Mouse (Mus musculus) liver, embryonic 14.5 days (tissue): Measurements from ENCODE around the gene Sez6l. TPM values are rescaled to one million over a fixed set of nuclear protein-coding genes. Genes with fewer than 3 reads are reported as not detected.

Experiments used
- ATAC-seq: fragments of 200-750 bp; cut with Nextera tagmentation; 2 replicates; pipeline ENCODE4 v1.8.0; 2017; ENCODE audit warnings: moderate number of reproducible peaks, mild to moderate bottlenecking, moderate library complexity; ENCODE audit not compliant: insufficient read depth
- DNase-seq, 3 experiments: peaks; one replicate each; pipeline ENCODE4 v3.0.0-alpha.2; 2012 to 2013; ENCODE audit warnings: low read depth in 3 of 3, low spot score in 3 of 3
- H3K27ac ChIP-seq: fragments of 300-500 bp; sonication (generic); 2 replicates; pipeline ENCODE4 v1.5.1; 2014; ENCODE audit warnings: moderate library complexity, mild to moderate bottlenecking, control low read depth, inconsistent platforms
- H3K27me3 ChIP-seq: fragments of 300-500 bp; sonication (generic); 2 replicates; pipeline ENCODE4 v1.6.1; 2014; ENCODE audit warnings: mild to moderate bottlenecking, low read length, moderate library complexity; ENCODE audit not compliant: control insufficient read depth, insufficient read depth
- H3K36me3 ChIP-seq: fragments of 300-500 bp; sonication (generic); replicated peaks from 2 replicates; pipeline ENCODE4 v1.6.1; 2014; ENCODE audit warnings: low read depth; ENCODE audit not compliant: control insufficient read depth, insufficient read depth
- H3K4me1 ChIP-seq, 2 experiments: fragments of 200-500 bp in 1 of 2; fragments of 300-500 bp in 1 of 2; sonication (generic) in 1 of 2; replicated peaks; 2 replicates each; pipeline ENCODE4 v1.6.1; 2012 to 2014; ENCODE audit warnings: antibody characterized with exemption in 1 of 2, inconsistent platforms in 1 of 2, low read length in 1 of 2; ENCODE audit not compliant: control insufficient read depth in 2 of 2, insufficient read depth in 2 of 2
- H3K4me2 ChIP-seq: fragments of 300-500 bp; sonication (generic); 2 replicates; pipeline ENCODE4 v1.6.1; 2014; ENCODE audit warnings: low read depth, mild to moderate bottlenecking, control low read depth, moderate library complexity
- H3K4me3 ChIP-seq, 2 experiments: fragments of 200-500 bp in 1 of 2; fragments of 300-500 bp in 1 of 2; sonication (generic) in 1 of 2; 2 replicates each; pipeline ENCODE4 v1.5.1; 2012 to 2014; ENCODE audit warnings: low read depth in 2 of 2, low read length in 2 of 2, mild to moderate bottlenecking in 2 of 2, control low read depth in 1 of 2, inconsistent platforms in 1 of 2, moderate library complexity in 1 of 2; ENCODE audit not compliant: insufficient read depth in 1 of 2
- H3K9ac ChIP-seq: fragments of 300-500 bp; sonication (generic); replicated peaks from 2 replicates; pipeline ENCODE4 v1.6.1; 2014; ENCODE audit warnings: mild to moderate bottlenecking, control low read depth, moderate library complexity
- H3K9me3 ChIP-seq: fragments of 300-500 bp; sonication (generic); 2 replicates; pipeline ENCODE4 v1.6.1; 2016; ENCODE audit warnings: low read length, mixed read lengths; ENCODE audit not compliant: control insufficient read depth
- CTCF ChIP-seq: IDR thresholded peaks from 2 replicates; pipeline ENCODE4 v1.5.1; 2016; ENCODE audit warnings: antibody characterized with exemption, low read depth, control low read depth
- EP300 ChIP-seq: IDR thresholded peaks from 2 replicates; pipeline ENCODE4 v1.6.1; 2016; ENCODE audit warnings: antibody characterized with exemption, low read depth
- WGBS: fragments of 180-500 bp; shearing (Covaris S2); extraction: QIAGEN DNeasy Blood & Tissue Kit; methylation state at CpG from one replicate; pipeline ENCODE4 v1.1.7; 2014; ENCODE audit not compliant: insufficient replicate concordance; 5-methylcytosine and 5-hydroxymethylcytosine counted together
- polyA plus RNA-seq, 2 experiments: library from polyadenylated mRNA; depleted of rRNA in 1 of 2; stranded (reverse) in 1 of 2; unstranded in 1 of 2; fragments of >200 nt; fragmentation: Nextera tagmentation in 1 of 2; extraction: Ambion mirVana in 1 of 2; gene quantifications; 2 replicates each; pipeline versions ENCODE4 v1.2.1 to v1.2.3; 2012 to 2014

Gene Sez6l
- polyA plus RNA-seq, 2 experiments: 0.03 TPM; not detected in 1

- ATAC-seq (no peak), DNase-seq (no peak)
- Histone ChIP-seq H3K9me3 (no peaks in the 10 kb centered on the region), H3K4me2 (no peak overlapping the region), H3K27ac (no peak overlapping the region), H3K27me3 (no peaks in the 10 kb centered on the region), H3K36me3 (no peaks in the 10 kb centered on the region), H3K4me1 (no peaks in the 10 kb centered on the region), H3K9ac (no peak overlapping the region), H3K4me3 (no peak overlapping the region)
- no peak for TF ChIP-seq CTCF
- TF ChIP-seq EP300: no peak
- WGBS: 52% methylated on average over 1 of the region's 1 CpGs
Measured at GRCm38 (mm10) chr5:112604251-112604650, 27.3 kb upstream of the Sez6l start.

GRCm38 (mm10) chr5:112603594-112603993, 26.6 kb upstream of the Sez6l start:
- ATAC-seq (no peak), DNase-seq (no peak)
- Histone ChIP-seq H3K27ac (no peak overlapping the region), H3K4me2 (no peak overlapping the region), H3K36me3 (no peaks in the 10 kb centered on the region), H3K9ac (no peak overlapping the region), H3K4me1 (no peaks in the 10 kb centered on the region), H3K4me3 (no peak overlapping the region), H3K27me3 (no peaks in the 10 kb centered on the region), H3K9me3 (no peaks in the 10 kb centered on the region)
- TF ChIP-seq EP300 (no peak), CTCF (no peak)
- whole genome bisulfite sequencing: 39% methylated on average over 3 of the region's 3 CpGs

GRCm38 (mm10) chr5:112600309-112600939, 23.4 kb upstream of the Sez6l start:
- DNase-seq: no peak
- ATAC-seq: no peak
- Histone ChIP-seq H3K4me1 (no peaks in the 10 kb centered on the region), H3K9ac (no peak overlapping the region), H3K9me3 (no peaks in the 10 kb centered on the region), H3K27ac (no peak overlapping the region), H3K36me3 (no peaks in the 10 kb centered on the region), H3K4me2 (no peak overlapping the region), H3K27me3 (no peaks in the 10 kb centered on the region), H3K4me3 (no peak overlapping the region)
- 42% methylated on average over 11 of the region's 11 CpGs for WGBS
- TF ChIP-seq CTCF (no peak), EP300 (no peak)

GRCm38 (mm10) chr5:112599538-112600308, 22.7 kb upstream of the Sez6l start:
- WGBS: 58% methylated on average over 6 of the region's 6 CpGs
- no peak for DNase-seq

GRCm38 (mm10) chr5:112597876-112598275, 20.9 kb upstream of the Sez6l start:
- TF ChIP-seq EP300 (no peak), CTCF (no peak)
- Histone ChIP-seq H3K4me2 (no peak overlapping the region), H3K9ac (no peak overlapping the region), H3K9me3 (no peaks in the 10 kb centered on the region), H3K27me3 (no peaks in the 10 kb centered on the region), H3K4me1 (no peaks in the 10 kb centered on the region), H3K27ac (no peak overlapping the region), H3K36me3 (no peaks in the 10 kb centered on the region), H3K4me3 (no peak overlapping the region)
- DNase-seq (no peak), ATAC-seq (no peak)
- WGBS: 62% methylated on average over 6 of the region's 6 CpGs

More at GRCm38 (mm10) chr5:112599538-112600308, 22.7 kb upstream of the Sez6l start:
- Histone ChIP-seq H3K4me2 (no peak overlapping the region), H3K4me1 (no peaks in the 10 kb centered on the region), H3K27ac (no peak overlapping the region), H3K4me3 (no peak overlapping the region), H3K9me3 (no peaks in the 10 kb centered on the region), H3K36me3 (no peaks in the 10 kb centered on the region), H3K27me3 (no peaks in the 10 kb centered on the region), H3K9ac (no peak overlapping the region)
- no peak for ATAC-seq
- TF ChIP-seq CTCF: no peak
- TF ChIP-seq EP300: no peak
